Mouse (Mus musculus) small intestine, adult 2 months (tissue): Measurements from ENCODE around the gene Clybl.

ENCODE experiments used
- CTCF ChIP-seq: fragments of 200-500 bp; IDR thresholded peaks from 2 replicates; pipeline ENCODE4 v1.5.1; 2012; ENCODE audit warnings: low read depth, mild to moderate bottlenecking, control low read depth, inconsistent platforms, low read length, moderate library complexity, mixed read lengths; ENCODE audit not compliant: insufficient replicate concordance, insufficient read length; ENCODE audit errors: extremely low read depth
- POLR2A ChIP-seq: fragments of 200-500 bp; IDR thresholded peaks from 2 replicates; pipeline ENCODE4 v1.6.1; 2012; ENCODE audit warnings: low read depth, mild to moderate bottlenecking, control low read depth, inconsistent platforms, low read length, moderate library complexity

DNA sequence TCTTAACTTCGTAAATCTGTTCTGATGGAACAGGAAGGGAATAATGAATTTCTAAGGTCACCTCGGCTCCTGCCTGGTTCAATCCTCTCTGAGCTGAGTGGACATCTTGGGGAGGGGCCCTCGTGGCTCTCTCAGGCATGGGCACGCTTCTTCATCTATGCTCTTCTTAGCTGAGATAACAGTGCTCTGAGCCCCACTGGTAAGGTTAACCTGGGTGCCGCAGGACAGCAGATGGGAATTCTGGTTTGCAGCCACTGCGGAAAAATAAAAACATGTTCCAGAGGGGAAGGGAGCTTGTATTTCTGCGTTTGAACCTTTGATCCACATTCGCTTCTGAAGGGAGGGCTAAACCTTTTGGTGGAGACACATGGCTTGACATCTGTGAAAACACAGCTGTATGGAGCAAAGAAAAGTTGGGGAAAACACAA is 43.0 kb downstream of the Clybl start:
- TF ChIP-seq CTCF (no peak), POLR2A (no peak)
